Mouse (Mus musculus) myocyte (in vitro differentiated cells): ENCODE results near the gene Rreb1. TPM values are rescaled to one million over a fixed set of nuclear protein-coding genes. Genes with fewer than 3 reads are reported as not detected.

Experiments used
- H3K27me3 ChIP-seq: one replicate; pipeline ENCODE4 v1.6.1; 2011; ENCODE audit not compliant: control insufficient read depth, insufficient read depth, insufficient read length
- H3K36me3 ChIP-seq: one replicate; pipeline ENCODE4 v1.6.1; 2011; ENCODE audit not compliant: control insufficient read depth, insufficient read depth
- H3K4me2 ChIP-seq: one replicate; pipeline ENCODE4 v1.6.1; 2011; ENCODE audit warnings: low read depth, control low read depth
- H3K4me3 ChIP-seq: one replicate; pipeline ENCODE4 v1.5.1; 2011; ENCODE audit warnings: mild to moderate bottlenecking, control low read depth, moderate library complexity
- H3K79me2 ChIP-seq: one replicate; pipeline ENCODE4 v1.6.1; 2011; ENCODE audit not compliant: control insufficient read depth, insufficient read depth
- H3ac ChIP-seq: one replicate; pipeline ENCODE4 v1.6.1; 2011; ENCODE audit not compliant: control insufficient read depth, insufficient read length
- CEBPB ChIP-seq: IDR thresholded peaks from 2 replicates; pipeline ENCODE4 v1.6.1; 2011; ENCODE audit warnings: mild to moderate bottlenecking, moderate library complexity; ENCODE audit not compliant: poor library complexity, insufficient read depth, severe bottlenecking
- E2F4 ChIP-seq: IDR thresholded peaks from one replicate; pipeline ENCODE4 v1.6.1; 2011; ENCODE audit warnings: mild to moderate bottlenecking, control low read depth, moderate library complexity; ENCODE audit not compliant: insufficient read depth
- MAX ChIP-seq: IDR thresholded peaks from one replicate; pipeline ENCODE4 v1.6.1; 2011; ENCODE audit warnings: low read depth, mild to moderate bottlenecking, control low read depth
- MYOD1 ChIP-seq, 3 experiments: IDR thresholded peaks; one replicate each; pipeline ENCODE4 v1.6.1; 2011; ENCODE audit warnings: control low read depth in 2 of 3, low read depth in 2 of 3, mild to moderate bottlenecking in 2 of 3, moderate library complexity in 1 of 3; ENCODE audit not compliant: insufficient read length in 2 of 3, control insufficient read depth in 1 of 3
- MYOG ChIP-seq, 3 experiments: IDR thresholded peaks; one replicate each; pipeline ENCODE4 v1.6.1; 2011; ENCODE audit warnings: control low read depth in 2 of 3, low read depth in 2 of 3, mild to moderate bottlenecking in 2 of 3; ENCODE audit not compliant: insufficient read length in 2 of 3, control insufficient read depth in 1 of 3, insufficient read depth in 1 of 3
- POLR2A ChIP-seq: IDR thresholded peaks from one replicate; pipeline ENCODE4 v1.6.1; 2011; ENCODE audit warnings: low read depth, mild to moderate bottlenecking, control low read depth, moderate library complexity; ENCODE audit not compliant: insufficient read length
- POLR2AphosphoS2 ChIP-seq: IDR thresholded peaks from one replicate; pipeline ENCODE4 v1.6.1; 2011; ENCODE audit warnings: low read depth, control low read depth; ENCODE audit not compliant: insufficient read length
- REST ChIP-seq: IDR thresholded peaks from one replicate; pipeline ENCODE4 v1.6.1; 2011; ENCODE audit warnings: mild to moderate bottlenecking, control low read depth, moderate library complexity; ENCODE audit not compliant: insufficient read depth, insufficient read length
- SRF ChIP-seq: IDR thresholded peaks from one replicate; pipeline ENCODE4 v1.6.1; 2011; ENCODE audit warnings: low read depth; ENCODE audit not compliant: control insufficient read depth, insufficient read length
- TCF12 ChIP-seq: IDR thresholded peaks from one replicate; pipeline ENCODE4 v1.6.1; 2011; ENCODE audit warnings: mild to moderate bottlenecking, control low read depth; ENCODE audit not compliant: poor library complexity, insufficient read depth, severe bottlenecking
- TCF3 ChIP-seq: IDR thresholded peaks from one replicate; pipeline ENCODE4 v1.6.1; 2011; ENCODE audit warnings: low read depth, control low read depth; ENCODE audit not compliant: insufficient read length
- USF1 ChIP-seq: IDR thresholded peaks from one replicate; pipeline ENCODE4 v1.6.1; 2011; ENCODE audit warnings: low read depth, mild to moderate bottlenecking, control low read depth, moderate library complexity
- polyA plus RNA-seq: library from polyadenylated mRNA; unstranded; fragments of >200 nt; fragmentation: generic; extraction: Trizol; gene quantifications from one replicate; pipeline ENCODE4 v1.2.1, GENCODE M21; 2012; ENCODE audit warnings: missing spikeins

The Rreb1 gene
- polyA plus RNA-seq, 1 experiment = 19.7 TPM

DNA sequence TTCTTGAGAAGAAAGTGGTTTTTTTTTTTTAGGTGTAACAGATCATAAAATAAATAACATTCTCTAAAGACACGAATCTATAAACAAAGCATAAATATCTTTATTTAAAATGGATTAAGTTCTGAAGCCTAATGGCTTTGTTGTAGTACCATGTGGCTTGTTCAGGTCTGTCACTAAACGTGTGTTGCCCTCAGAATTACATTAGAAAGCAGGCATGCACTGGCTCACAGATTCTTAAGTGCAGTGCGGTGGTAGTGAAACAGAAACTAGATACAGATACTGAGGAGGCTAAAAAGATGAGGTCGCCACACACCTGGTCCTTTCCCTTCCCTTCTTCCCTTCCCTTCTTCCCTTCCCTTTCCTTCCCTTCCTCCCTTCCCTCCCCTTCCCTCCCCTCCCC, 75.2 kb downstream of the Rreb1 start:
- peak overlapping the region; percentile 66 for H3K4me2 ChIP-seq
- no peak for TF ChIP-seq MYOD1 (IDR thresholded peaks at IDR 0.05; ENCODE audit: control insufficient read depth in 1 of 3, insufficient read length in 2 of 3, low read depth in 2 of 3)
- no peak for TF ChIP-seq SRF
- no peaks in the 10 kb centered on the region for H3K36me3 ChIP-seq
- peak overlapping the region; percentile 30 for H3K4me3 ChIP-seq
- H3K79me2 ChIP-seq = peaks cover 89% of the 10 kb centered on the region
- H3K27me3 ChIP-seq = no peaks in the 10 kb centered on the region
- H3ac ChIP-seq = no peak overlapping the region

- Histone ChIP-seq H3K27me3 (no peaks in the 10 kb centered on the region), H3K79me2 (peaks cover 89% of the 10 kb centered on the region), H3K4me2 (peak overlapping the region; percentile 99), H3K4me3 (peak overlapping the region; percentile 30), H3ac (no peak overlapping the region), H3K36me3 (peaks cover 1% of the 10 kb centered on the region)
- TF ChIP-seq TCF12 = no peak
- TF ChIP-seq SRF = no peak
- TF ChIP-seq MYOD1 (IDR thresholded peaks at IDR 0.05; ENCODE audit: control insufficient read depth in 1 of 3, insufficient read length in 2 of 3, low read depth in 2 of 3) = peak in 1 of 3 experiments; percentile 9
- TF ChIP-seq POLR2AphosphoS2 = peak; percentile 66
- TF ChIP-seq USF1 = no peak
- peak; percentile 42 for TF ChIP-seq MAX
- peak; percentile 54 for TF ChIP-seq POLR2A
- TF ChIP-seq MYOG (IDR thresholded peaks at IDR 0.05; ENCODE audit: control insufficient read depth in 1 of 3, insufficient read depth in 1 of 3, insufficient read length in 2 of 3, low read depth in 2 of 3) = no peak
- TF ChIP-seq REST = no peak
- TF ChIP-seq CEBPB = no peak
- no peak for TF ChIP-seq TCF3
- no peak for TF ChIP-seq E2F4
Observed at GRCm38 (mm10) chr13:37854031-37854431, 75.8 kb downstream of the Rreb1 start.

- H3K36me3 ChIP-seq = peaks cover 3% of the 10 kb centered on the region
- no peaks in the 10 kb centered on the region for H3K27me3 ChIP-seq
- peaks cover 89% of the 10 kb centered on the region for H3K79me2 ChIP-seq
- TF ChIP-seq SRF = no peak
- TF ChIP-seq POLR2AphosphoS2 = peak; percentile 55
- TF ChIP-seq MYOG (IDR thresholded peaks at IDR 0.05; ENCODE audit: control insufficient read depth in 1 of 3, insufficient read depth in 1 of 3, insufficient read length in 2 of 3, low read depth in 2 of 3) = no peak
- TF ChIP-seq USF1 = no peak
- TF ChIP-seq POLR2A = peak; percentile 35
- peak overlapping the region; percentile 30 for H3K4me3 ChIP-seq
- H3K4me2 ChIP-seq = peak overlapping the region; percentile 99
- H3ac ChIP-seq = no peak overlapping the region
Observed at GRCm38 (mm10) chr13:37854455-37855220, 76.4 kb downstream of the Rreb1 start.

DNA sequence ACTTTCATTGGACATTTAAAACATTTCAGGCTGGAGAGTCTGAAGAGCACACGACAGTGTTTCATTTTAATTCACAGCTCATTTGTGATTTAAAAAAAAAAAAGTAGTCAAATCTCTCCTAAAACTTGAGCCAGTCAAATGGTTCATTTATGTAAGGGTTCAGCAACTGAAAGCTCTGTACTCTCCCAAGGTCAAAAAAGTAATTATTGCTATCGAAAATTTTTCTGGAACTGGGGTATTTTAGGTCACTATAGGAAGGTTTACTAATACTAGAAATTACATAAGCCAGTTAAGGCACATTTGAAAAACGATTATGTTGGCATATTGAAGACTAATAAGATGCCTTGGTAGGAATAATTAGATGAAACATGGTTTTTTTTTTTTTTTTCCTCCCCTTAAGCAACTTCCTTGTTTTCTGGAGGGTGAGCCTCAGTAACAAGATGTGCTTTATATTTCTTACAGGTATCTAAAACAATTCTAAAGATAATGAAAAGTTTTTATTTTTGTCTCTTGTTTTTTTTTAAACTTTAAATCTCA, 77.1 kb downstream of the Rreb1 start:
- no peaks in the 10 kb centered on the region for H3K27me3 ChIP-seq

GRCm38 (mm10) chr13:37855765-37856164, 77.6 kb downstream of the Rreb1 start:
- H3K79me2 ChIP-seq = peaks cover 89% of the 10 kb centered on the region
- H3K36me3 ChIP-seq = peaks cover 3% of the 10 kb centered on the region
- no peak overlapping the region for H3ac ChIP-seq
- TF ChIP-seq TCF12 (no peak), E2F4 (no peak)
- no peak overlapping the region for H3K4me3 ChIP-seq
- no peaks in the 10 kb centered on the region for H3K27me3 ChIP-seq
- peak overlapping the region; percentile 99 for H3K4me2 ChIP-seq

More for the DNA sequence above, 77.1 kb downstream of the Rreb1 start:
- Histone ChIP-seq H3K79me2 (peaks cover 89% of the 10 kb centered on the region), H3K36me3 (peaks cover 3% of the 10 kb centered on the region), H3K4me2 (peak overlapping the region; percentile 99), H3ac (no peak overlapping the region), H3K4me3 (peak overlapping the region; percentile 30)
- TF ChIP-seq SRF (no peak), USF1 (no peak)
